Mouse (Mus musculus): ENCODE data around the gene Cnn2.
"Not testable (repeated sequence)": the region's sequence is repeated elsewhere in the genome, so short reads cannot be mapped to it uniquely, and the experiment has no call there.

Gene Cnn2

GRCm38 (mm10) chr10:79988506-79989271, at the start of gene Cnn2:
Cnn2 (plus strand) TSS chr10:79988584.
- in situ Hi-C loops (cut with MboI, MseI) = loop anchor here in 1 of 2 experiments (5.0 to 10.0 kb wide), 3 partner anchors 44 to 156 kb away; partner anchors contain the start of genes Cbarp, Midn and Stk11

GRCm38 (mm10) chr10:79940749-79941148, 47.6 kb upstream of the Cnn2 start:
- in situ Hi-C loops (cut with MboI, MseI) = no loop called here

- in situ Hi-C loops (cut with MboI, MseI) = no loop called here
These were observed 45.4 kb upstream of the Cnn2 start for GRCm38 (mm10) chr10:79942988-79943387.

DNA sequence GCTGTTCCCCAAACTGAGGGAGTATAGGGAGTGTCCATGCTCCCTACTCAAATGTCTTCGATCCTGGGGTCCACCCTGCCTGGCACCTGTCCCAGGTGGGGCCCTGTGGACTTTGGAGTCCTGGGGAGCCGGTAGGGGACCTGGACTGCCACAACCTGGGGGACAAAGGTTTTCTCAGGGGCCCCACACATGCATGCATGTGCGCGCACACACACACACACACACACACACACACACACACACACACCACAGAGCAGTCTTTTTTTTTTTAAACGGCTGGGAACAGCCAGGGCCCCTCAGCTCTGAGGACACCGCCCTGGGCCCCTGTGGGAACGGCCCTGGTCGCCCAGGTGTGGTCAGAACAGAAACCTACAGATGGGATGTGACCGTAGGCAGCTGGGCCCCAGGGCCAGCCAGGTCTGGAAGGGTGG, 44.9 kb upstream of the Cnn2 start:
- in situ Hi-C loops (cut with MboI, MseI) = no loop called here

GRCm38 (mm10) chr10:79945507-79946234, 42.7 kb upstream of the Cnn2 start:
- in situ Hi-C loops (cut with MboI, MseI) = no loop called here

DNA sequence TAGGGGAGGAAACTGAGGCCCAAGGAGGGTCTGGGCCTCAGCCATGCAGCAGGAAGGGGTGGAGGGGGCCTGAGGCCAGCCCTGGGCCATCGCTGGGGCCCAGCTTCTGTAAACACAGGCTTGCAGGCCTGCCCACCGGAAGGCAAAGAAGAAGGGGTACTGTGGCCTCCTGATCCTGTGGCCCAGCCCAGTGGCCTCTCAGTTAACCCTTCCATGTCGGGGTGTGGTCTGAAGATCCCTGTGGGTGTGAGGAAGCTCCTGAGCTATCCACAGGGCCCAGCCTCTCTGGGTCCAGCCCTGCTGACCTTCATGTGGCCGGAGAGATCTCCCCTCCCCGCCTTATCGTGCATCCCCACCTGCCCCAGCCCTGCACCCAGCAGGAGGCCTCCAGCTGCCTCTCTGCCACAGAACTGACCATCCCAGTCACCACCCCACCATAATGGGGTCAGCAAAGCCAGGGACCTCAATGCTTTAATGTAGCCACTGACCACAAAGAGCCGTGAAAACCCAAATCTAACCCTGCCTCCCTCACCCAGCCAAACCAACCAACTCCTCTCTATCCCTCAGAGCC, 41.5 kb upstream of the Cnn2 start:
- in situ Hi-C loops (cut with MboI, MseI) = no loop called here

GRCm38 (mm10) chr10:79947502-79947901, 40.9 kb upstream of the Cnn2 start:
- in situ Hi-C loops (cut with MboI, MseI) = no loop called here

GRCm38 (mm10) chr10:79949873-79950272, 38.5 kb upstream of the Cnn2 start:
- in situ Hi-C loops (cut with MboI, MseI) = loop anchor here in 1 of 2 experiments (5.0 kb wide), 1 partner anchor 68 kb away; no protein-coding TSS in a partner anchor

DNA sequence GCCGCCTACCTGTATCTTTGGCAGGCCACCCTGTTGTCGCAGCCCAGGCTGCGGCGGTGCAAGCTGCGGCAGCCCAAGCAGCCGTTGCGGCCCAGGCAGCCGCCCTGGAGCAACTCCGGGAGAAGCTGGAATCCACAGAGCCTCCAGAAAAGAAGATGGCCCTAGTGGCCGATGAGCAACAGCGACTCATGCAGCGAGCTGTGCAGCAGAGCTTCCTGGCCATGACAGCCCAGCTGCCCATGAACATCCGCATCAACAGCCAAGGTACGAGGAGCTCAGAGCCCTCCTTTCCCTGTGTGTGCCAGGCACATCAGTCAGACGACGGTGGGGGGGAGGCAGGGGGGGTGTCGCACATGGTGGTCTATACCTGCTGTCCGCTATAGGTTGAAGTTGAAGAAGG, 37.7 kb upstream of the Cnn2 start:
- in situ Hi-C loops (cut with MboI, MseI) = loop anchor here in 1 of 2 experiments (5.0 kb wide), 1 partner anchor 68 kb away; no protein-coding TSS in a partner anchor

DNA sequence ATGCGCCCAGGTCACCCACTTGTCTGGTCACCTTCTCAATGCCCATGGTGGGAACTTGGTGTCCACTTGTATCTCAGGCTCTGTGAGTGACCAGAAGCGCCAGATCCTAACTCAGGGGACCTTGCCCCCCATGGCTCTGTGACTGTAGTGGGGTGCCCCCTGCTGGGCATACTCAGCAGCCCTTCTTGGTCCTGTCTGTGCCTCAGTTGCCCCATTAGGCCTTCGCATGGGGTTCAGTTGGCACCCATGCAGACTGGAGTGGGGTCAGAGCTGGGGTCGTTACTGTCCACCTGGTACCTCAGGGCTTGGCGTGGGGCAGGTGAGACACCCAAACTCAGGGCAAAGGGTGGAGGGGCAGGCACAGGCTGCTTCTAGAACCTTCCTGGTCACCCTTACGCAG, 34.4 kb upstream of the Cnn2 start:
- in situ Hi-C loops (cut with MboI, MseI) = loop anchor here in 1 of 2 experiments (5.0 kb wide), 1 partner anchor 72 kb away; no protein-coding TSS in a partner anchor

- in situ Hi-C loops (cut with MboI, MseI) = no loop called here
These were observed 32.7 kb upstream of the Cnn2 start for GRCm38 (mm10) chr10:79955691-79956090.

DNA sequence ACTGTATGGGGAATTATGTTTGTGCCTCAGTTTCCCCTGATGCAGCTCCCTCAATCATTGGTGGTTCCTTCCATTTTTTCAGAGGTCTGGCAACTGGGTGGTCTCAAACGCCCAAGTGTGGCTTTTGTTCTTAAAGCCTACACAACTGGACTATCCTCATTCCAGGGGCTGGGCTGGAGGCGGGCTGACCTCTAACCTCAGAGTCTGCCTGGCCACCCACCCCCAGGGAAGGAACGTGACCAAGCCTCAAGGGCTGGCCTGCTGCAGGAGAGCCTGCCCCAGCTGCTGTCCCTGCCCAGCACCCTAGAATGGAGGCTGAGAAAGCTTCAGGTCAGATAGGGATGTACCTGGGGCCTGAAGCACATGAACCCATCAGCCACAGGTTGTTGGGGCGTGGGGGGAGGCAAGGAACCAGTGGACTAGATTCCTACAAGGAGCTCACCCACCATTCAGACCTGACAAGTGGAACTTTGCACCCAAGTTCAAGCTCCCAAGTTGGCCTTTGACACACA, 31.7 kb upstream of the Cnn2 start:
- in situ Hi-C loops (cut with MboI, MseI) = no loop called here

DNA sequence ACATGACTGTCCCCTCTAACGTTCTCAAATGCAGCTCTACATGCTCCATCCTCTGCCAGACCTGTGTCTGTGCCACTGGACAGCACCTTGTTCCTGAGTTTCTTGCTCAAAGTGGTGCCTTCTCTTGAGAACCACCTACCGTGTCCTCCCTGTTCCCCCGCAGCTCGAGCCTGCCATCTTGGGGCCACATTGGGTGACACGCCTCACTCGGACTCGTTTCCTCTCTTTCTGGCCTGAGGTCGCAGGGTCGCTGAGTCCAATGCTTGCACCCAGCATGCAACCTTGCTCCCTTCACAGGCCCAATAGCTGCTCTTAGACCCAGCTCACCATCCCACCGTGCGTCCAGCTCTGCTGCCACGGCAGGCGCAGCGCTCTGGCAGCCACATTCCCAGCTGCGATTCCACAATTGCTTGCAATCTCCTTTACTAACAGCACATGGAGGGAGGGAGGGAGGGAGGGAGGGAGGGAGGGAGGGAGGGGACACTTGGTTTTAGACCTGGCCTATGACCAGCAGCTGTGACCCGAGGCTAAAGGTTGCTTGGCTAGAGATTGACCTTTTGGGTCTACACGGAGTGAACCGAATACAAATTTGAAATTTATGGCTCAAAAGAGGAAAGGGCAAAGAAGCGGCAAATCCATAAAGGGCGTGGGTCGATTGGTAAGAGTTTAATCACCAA, 30.1 kb upstream of the Cnn2 start:
- in situ Hi-C loops (cut with MboI, MseI) = no loop called here

- in situ Hi-C loops (cut with MboI, MseI) = not testable (repeated sequence)
These were observed 29.0 kb upstream of the Cnn2 start for GRCm38 (mm10) chr10:79959412-79959811.

- in situ Hi-C loops (cut with MboI, MseI) = no loop called here
These were observed 28.4 kb upstream of the Cnn2 start, which contains the start of gene Wdr18 for GRCm38 (mm10) chr10:79959847-79960601. Wdr18 (plus strand) TSS chr10:79960152.

DNA sequence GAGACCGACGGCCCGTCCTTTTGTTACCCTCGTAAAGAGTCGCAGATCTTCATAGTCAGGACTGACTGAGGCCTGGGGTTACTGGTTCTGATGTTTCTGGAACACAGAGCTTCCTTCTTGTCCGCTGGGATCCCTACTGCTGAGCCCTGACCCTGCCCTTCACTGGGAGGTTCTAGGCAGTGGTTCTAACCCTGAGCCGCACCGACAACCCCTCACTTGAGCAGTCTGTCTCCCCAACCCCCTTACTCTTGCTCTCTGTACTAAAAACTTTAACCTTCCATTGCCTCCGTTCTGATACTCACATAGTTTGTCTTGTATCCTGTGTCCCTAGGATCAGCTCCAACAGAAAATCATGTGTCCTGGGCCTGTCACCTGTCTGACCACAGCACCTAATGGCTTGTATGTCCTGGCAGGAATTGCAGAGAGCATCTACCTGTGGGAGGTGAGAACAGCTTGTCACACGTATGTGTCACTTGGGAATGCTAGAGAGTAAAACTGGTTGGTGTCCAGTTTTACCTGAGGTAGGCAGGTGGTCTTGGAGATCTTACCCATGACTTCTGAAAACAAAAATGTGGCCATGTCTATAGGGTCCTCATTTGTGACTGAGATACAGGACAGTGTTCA, 27.6 kb upstream of the Cnn2 start:
- in situ Hi-C loops (cut with MboI, MseI) = no loop called here

DNA sequence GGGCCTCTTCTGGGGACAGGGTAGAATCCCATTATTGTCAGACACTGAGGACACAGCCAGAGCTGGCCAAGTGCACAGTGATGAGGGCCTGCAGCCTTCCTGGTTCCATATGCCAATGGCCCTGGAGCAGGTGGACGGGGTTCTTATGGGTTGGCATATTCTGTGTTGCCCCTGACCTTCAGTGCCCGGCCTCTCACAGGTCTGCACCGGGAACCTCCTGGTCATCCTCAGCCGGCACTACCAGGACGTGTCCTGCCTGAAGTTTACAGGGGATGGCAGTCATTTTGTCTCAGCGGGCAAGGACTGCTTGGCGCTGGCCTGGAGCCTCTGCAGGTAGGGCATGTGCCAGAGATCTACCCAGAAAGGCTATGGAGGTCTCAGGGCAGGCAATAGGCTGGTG, 23.7 kb upstream of the Cnn2 start:
- in situ Hi-C loops (cut with MboI, MseI) = no loop called here

GRCm38 (mm10) chr10:79965325-79965724, 23.1 kb upstream of the Cnn2 start:
- in situ Hi-C loops (cut with MboI, MseI) = no loop called here

GRCm38 (mm10) chr10:79966886-79967400, 21.4 kb upstream of the Cnn2 start:
- in situ Hi-C loops (cut with MboI, MseI) = no loop called here

GRCm38 (mm10) chr10:79968181-79968580, 20.2 kb upstream of the Cnn2 start:
- in situ Hi-C loops (cut with MboI, MseI) = no loop called here

Measured in T-helper 17 cell (primary cell).